Mouse (Mus musculus) liver, adult 2 months (tissue): Measurements from ENCODE around the gene Pcbp4. TPM values are rescaled to one million over a fixed set of nuclear protein-coding genes. Genes with fewer than 3 reads are reported as not detected.

Experiments used
- DNase-seq: peaks from one replicate; pipeline ENCODE4 v3.0.0-alpha.2; 2011; ENCODE audit warnings: low read depth, low spot score; ENCODE audit errors: extremely low read depth
- H3K27ac ChIP-seq: fragments of 200-500 bp; replicated peaks from 2 replicates; pipeline ENCODE4 v1.5.1; 2012; ENCODE audit warnings: low read depth, mild to moderate bottlenecking, control low read depth, inconsistent platforms, low read length; ENCODE audit not compliant: insufficient read depth
- H3K27me3 ChIP-seq: fragments of 200-500 bp; 2 replicates; pipeline ENCODE4 v1.6.1; 2012; ENCODE audit warnings: mild to moderate bottlenecking, moderate library complexity, low read length, inconsistent platforms; ENCODE audit not compliant: control insufficient read depth, insufficient read depth
- H3K36me3 ChIP-seq: fragments of 200-500 bp; 2 replicates; pipeline ENCODE4 v1.6.1; 2012; ENCODE audit warnings: low read length, inconsistent platforms; ENCODE audit not compliant: control insufficient read depth, insufficient read depth
- H3K4me1 ChIP-seq: fragments of 200-500 bp; 2 replicates; pipeline ENCODE4 v1.6.1; 2011; ENCODE audit warnings: low read length; ENCODE audit not compliant: control insufficient read depth, insufficient read depth
- H3K4me3 ChIP-seq: fragments of 200-500 bp; 2 replicates; pipeline ENCODE4 v1.5.1; 2011; ENCODE audit warnings: low read depth, mild to moderate bottlenecking, control low read depth, low read length, moderate library complexity; ENCODE audit not compliant: insufficient read depth
- H3K79me2 ChIP-seq: fragments of 200-500 bp; 2 replicates; pipeline ENCODE4 v1.6.1; 2012; ENCODE audit warnings: inconsistent platforms, mild to moderate bottlenecking, low read length, moderate library complexity; ENCODE audit not compliant: control insufficient read depth, insufficient read depth
- H3K9ac ChIP-seq: fragments of 200-500 bp; 2 replicates; pipeline ENCODE4 v1.6.1; 2012; ENCODE audit warnings: low read depth, mild to moderate bottlenecking, control low read depth, inconsistent platforms, low read length
- CTCF ChIP-seq: fragments of 200-500 bp; IDR thresholded peaks from 2 replicates; pipeline ENCODE4 v1.5.1; 2011; ENCODE audit warnings: low read depth, low read length, control low read depth
- POLR2A ChIP-seq: fragments of 200-500 bp; IDR thresholded peaks from 2 replicates; pipeline ENCODE4 v1.6.1; 2011; ENCODE audit warnings: low read length, control low read depth; ENCODE audit not compliant: insufficient read depth; ENCODE audit errors: extremely low read depth
- WGBS: fragments of 180-500 bp; shearing (Covaris S2); methylation state at CpG from one replicate; pipeline ENCODE4 v1.1.7; 2018; 5-methylcytosine and 5-hydroxymethylcytosine counted together
- polyA plus RNA-seq: library from polyadenylated mRNA; depleted of rRNA; stranded (reverse); fragments of >200 nt; gene quantifications from 2 replicates; pipeline ENCODE4 v1.2.3, GENCODE M21; 2012
- total RNA-seq: library from RNA; depleted of rRNA; stranded (reverse); fragments of >200 nt; gene quantifications from 2 replicates; pipeline ENCODE4 v1.2.3, GENCODE M21; 2014

Gene Pcbp4
- total and polyA plus RNA-seq, 2 experiments = 15.9 to 52.5 TPM

- Histone ChIP-seq H3K27me3 (peaks cover 4% of the 10 kb centered on the region; the same call in 1 of the 2 replicates), H3K36me3 (no peaks in the 10 kb centered on the region), H3K9ac (no peak overlapping the region), H3K4me1 (no peaks in the 10 kb centered on the region), H3K79me2 (no peaks in the 10 kb centered on the region), H3K27ac (no peak overlapping the region), H3K4me3 (no peak overlapping the region)
- no peak for TF ChIP-seq CTCF
- no peak for TF ChIP-seq POLR2A
- no peak for DNase-seq
- WGBS = 12% methylated on average over 2 of the region's 2 CpGs
These were observed 32.5 kb upstream of the Pcbp4 start for GRCm38 (mm10) chr9:106420608-106421007.

GRCm38 (mm10) chr9:106421033-106421864, 31.8 kb upstream of the Pcbp4 start:
- Histone ChIP-seq H3K27me3 (peaks cover 4% of the 10 kb centered on the region; the same call in 1 of the 2 replicates), H3K4me3 (no peak overlapping the region), H3K79me2 (no peaks in the 10 kb centered on the region), H3K9ac (no peak overlapping the region), H3K27ac (no peak overlapping the region), H3K36me3 (no peaks in the 10 kb centered on the region), H3K4me1 (no peaks in the 10 kb centered on the region)
- WGBS = 26% methylated on average over 18 of the region's 18 CpGs
- TF ChIP-seq POLR2A (no peak), CTCF (no peak)
- DNase-seq = no peak

- peak; percentile 63 for DNase-seq
- H3K9ac ChIP-seq = no peak overlapping the region
- 0% methylated on average over 3 of the region's 3 CpGs for WGBS
These were observed 31.3 kb upstream of the Pcbp4 start for GRCm38 (mm10) chr9:106421865-106422160.

GRCm38 (mm10) chr9:106428719-106429220, 24.3 kb upstream of the Pcbp4 start:
- WGBS = 10% methylated on average over 11 of the region's 11 CpGs
- Histone ChIP-seq H3K79me2 (peaks cover 6% of the 10 kb centered on the region), H3K27me3 (no peaks in the 10 kb centered on the region), H3K4me1 (peaks cover 6% of the 10 kb centered on the region), H3K4me3 (peak overlapping the region; percentile 61), H3K36me3 (peaks cover 19% of the 10 kb centered on the region), H3K27ac (peak overlapping the region; percentile 89), H3K9ac (peak overlapping the region; percentile 88)
- no peak for TF ChIP-seq CTCF
- no peak for TF ChIP-seq POLR2A
- DNase-seq = no peak

More at GRCm38 (mm10) chr9:106421865-106422160, 31.3 kb upstream of the Pcbp4 start:
- H3K27ac ChIP-seq = no peak overlapping the region
- peaks cover 4% of the 10 kb centered on the region; the same call in 1 of the 2 replicates for H3K27me3 ChIP-seq
- peak; percentile 88 for TF ChIP-seq CTCF
- TF ChIP-seq POLR2A = no peak
- H3K4me1 ChIP-seq = no peaks in the 10 kb centered on the region
- H3K79me2 ChIP-seq = no peaks in the 10 kb centered on the region
- H3K4me3 ChIP-seq = no peak overlapping the region
- no peaks in the 10 kb centered on the region for H3K36me3 ChIP-seq

- under 1% methylated on average over 55 of the region's 55 CpGs for WGBS
- H3K27ac ChIP-seq = peak within 1 kb of the TSS; percentile 89
- H3K79me2 ChIP-seq = peaks cover 6% of the 10 kb centered on the region
- TF ChIP-seq CTCF = no peak
- peak; percentile 68; the same call in 1 of the 2 replicates for TF ChIP-seq POLR2A
- H3K4me3 ChIP-seq = peak within 1 kb of the TSS; percentile 98
- DNase-seq = peak; percentile 89
- no peaks in the 10 kb centered on the region for H3K27me3 ChIP-seq
- peaks cover 6% of the 10 kb centered on the region for H3K4me1 ChIP-seq
- peak within 1 kb of the TSS; percentile 96 for H3K9ac ChIP-seq
- H3K36me3 ChIP-seq = peaks cover 19% of the 10 kb centered on the region
These were observed 23.7 kb upstream of the Pcbp4 start, which contains the start of gene Rpl29 for GRCm38 (mm10) chr9:106429221-106430014. TSS of gene Rpl29 (plus strand) at chr9:106429454.
